ENCODE assay signal across 16 mouse cellular contexts in genomic region chr9:75234271-75234741, GRCm38 (mm10). TPM values are rescaled to one million over a fixed set of nuclear protein-coding genes. Genes with fewer than 3 reads are reported as not detected.
DNase-seq lines count a peak whose midpoint lies in the region; ATAC-seq and TF ChIP-seq lines count a peak whose summit lies in the region.
"Had no signal": no experiment of that assay in that cellular context is flagged by ENCODE, and none has a peak within 500 bp of the region (broad histone marks: within the 10 kb centered on the region; RNA-seq: fewer than 3 reads in every experiment).

No protein-coding gene starts in this region.

- 0 out of 2 replicates have a peak, but pooled peaks cover 3% of the 10 kb centered on the region for H3K4me1 ChIP-seq in kidney, postnatal 0 days (replicated peaks; ENCODE audit: insufficient read depth, low read length)
- peaks cover 5% of the 10 kb centered on the region; the same call in 1 of the 2 replicates for H3K4me1 ChIP-seq in lung, embryonic 14.5 days (ENCODE audit: insufficient read depth)
- peaks cover 5% of the 10 kb centered on the region for H3K4me1 ChIP-seq in stomach, embryonic 16.5 days (ENCODE audit: control insufficient read depth, insufficient read depth, low read length)

- no peak overlapping the region for H3K4me2 ChIP-seq in kidney, postnatal 0 days (ENCODE audit: low read length)
- H3K4me2 ChIP-seq in lung, embryonic 14.5 days = peak overlapping the region; percentile 60
- H3K4me2 ChIP-seq in stomach, embryonic 16.5 days (ENCODE audit: low read depth, low read length) = peak overlapping the region; percentile 63; the same call in 1 of the 2 replicates
- H3K4me2 ChIP-seq: heart, embryonic 12.5 days; neural tube, embryonic 13.5 days had no signal

- no peak overlapping the region for H3K9ac ChIP-seq in kidney, postnatal 0 days (ENCODE audit: low read depth, low read length)
- peak overlapping the region; percentile 38; the same call in 1 of the 2 replicates for H3K9ac ChIP-seq in lung, embryonic 14.5 days
- H3K9ac ChIP-seq in stomach, embryonic 16.5 days (ENCODE audit: low read length) = peak overlapping the region; percentile 23; the same call in 1 of the 2 replicates
- H3K9ac ChIP-seq: heart, embryonic 12.5 days; liver, embryonic 14.5 days; neural tube, embryonic 13.5 days had no signal

- no peaks in the 10 kb centered on the region for H3K36me3 ChIP-seq in kidney, postnatal 0 days (ENCODE audit: insufficient read depth, low read length)
- H3K36me3 ChIP-seq in lung, embryonic 14.5 days (ENCODE audit: insufficient read depth) = no peaks in the 10 kb centered on the region
- no peaks in the 10 kb centered on the region for H3K36me3 ChIP-seq in stomach, embryonic 16.5 days (ENCODE audit: control insufficient read depth, insufficient read depth, low read length)
- H3K36me3 ChIP-seq: G1E; heart, embryonic 12.5 days; neural tube, embryonic 13.5 days had no signal

- no peak overlapping the region for H3K27ac ChIP-seq in kidney, postnatal 0 days
- H3K27ac ChIP-seq in lung, embryonic 14.5 days (ENCODE audit: low read depth) = peak overlapping the region; percentile 88
- peak overlapping the region; percentile 90 for H3K27ac ChIP-seq in stomach, embryonic 16.5 days (ENCODE audit: low read length)
- H3K27ac ChIP-seq: liver, embryonic 14.5 days; neural tube, embryonic 13.5 days had no signal

- ATAC-seq in kidney, postnatal 0 days (replicated peaks; ENCODE audit: low FRiP score, low read depth) = peak; percentile 62; the same call in 1 of the 2 replicates
- peak; percentile 78 for ATAC-seq in lung, embryonic 14.5 days (ENCODE audit: insufficient read depth)
- ATAC-seq in stomach, embryonic 16.5 days (ENCODE audit: insufficient read depth, low FRiP score) = peak; percentile 81
- ATAC-seq: activated CD4-positive, CD25-positive, alpha-beta regulatory T cell, adult 4 months had no signal

- DNase-seq in adrenal gland, adult 2 months = peak; percentile 53
- no peak for DNase-seq in adrenal gland, postnatal 4 days (ENCODE audit: low spot score in 2 of 2)
- no peak for DNase-seq in kidney, postnatal 0 days (ENCODE audit: low spot score)
- DNase-seq in kidney, adult 9 months = no peak
- peak; percentile 54 for DNase-seq in lung, embryonic 14.5 days
- no peak for DNase-seq in spleen, adult 12 weeks (ENCODE audit: low spot score)
- no peak for DNase-seq in cerebellum, adult 11-12 months
- DNase-seq: kidney, postnatal 36 days; midbrain, embryonic 14.5 days had no signal

- H3K9me3 ChIP-seq in kidney, postnatal 0 days (replicated peaks; ENCODE audit: low read length) = no peaks in the 10 kb centered on the region
- no peaks in the 10 kb centered on the region for H3K9me3 ChIP-seq in lung, embryonic 14.5 days (ENCODE audit: low read depth, low read length)
- no peaks in the 10 kb centered on the region for H3K9me3 ChIP-seq in stomach, embryonic 16.5 days (replicated peaks; ENCODE audit: control insufficient read depth, low read length)
- H3K9me3 ChIP-seq: G1E; heart, embryonic 12.5 days; neural tube, embryonic 13.5 days had no signal

- no peaks in the 10 kb centered on the region for H3K27me3 ChIP-seq in kidney, postnatal 0 days (ENCODE audit: insufficient read depth, low read length)
- H3K27me3 ChIP-seq in lung, embryonic 14.5 days (ENCODE audit: insufficient read depth, low read length) = peaks cover 18% of the 10 kb centered on the region; the same call in 1 of the 2 replicates
- H3K27me3 ChIP-seq in stomach, embryonic 16.5 days (ENCODE audit: control insufficient read depth, insufficient read depth, low read length) = no peaks in the 10 kb centered on the region; the same call in 1 of the 2 replicates

- TF ChIP-seq CTCF in kidney, postnatal 0 days (IDR thresholded peaks at IDR 0.05; ENCODE audit: low read depth) = no peak
- no peak for TF ChIP-seq CTCF in lung, embryonic 14.5 days (IDR thresholded peaks at IDR 0.05; ENCODE audit: low read depth)

- 34% methylated on average over 7 of the region's 7 CpGs for WGBS in kidney, postnatal 0 days
- WGBS in lung, embryonic 14.5 days = 15% methylated on average over 7 of the region's 7 CpGs
- WGBS in stomach, embryonic 16.5 days = 28% methylated on average over 7 of the region's 7 CpGs

- no peak overlapping the region for H3K4me3 ChIP-seq in kidney, postnatal 0 days (replicated peaks; ENCODE audit: low read depth, low read length)
- peak overlapping the region; percentile 48; the same call in 1 of the 2 replicates for H3K4me3 ChIP-seq in lung, embryonic 14.5 days (ENCODE audit: low read depth, low read length)
- H3K4me3 ChIP-seq in stomach, embryonic 16.5 days (replicated peaks; ENCODE audit: low read length) = 0 out of 2 replicates have a peak overlapping the region, but pooled peaks have one; percentile 59
- H3K4me3 ChIP-seq: erythroblast, embryonic 14.5 days; heart, embryonic 12.5 days; neural tube, embryonic 13.5 days had no signal

RNA-seq across cellular contexts. Expression of gene Myo5c, which starts 2.5 kb away (rescaled TPM):
- 1 to 10 TPM; 2.5 to 3.7 TPM for total RNA-seq in adrenal gland, adult 2 months (2021)
- polyA plus RNA-seq in adrenal gland, adult 2 months (2012; rRNA removed) = 0.38 and 1.4 TPM in 2 replicates
- 1 to 10 TPM; 1.8 to 5.0 TPM for total RNA-seq in adrenal gland, postnatal 4 days (2021)
- 2.4 and 3.5 TPM in 2 replicates for polyA plus RNA-seq in kidney, postnatal 0 days (2015; fragmentation: Nextera tagmentation; extraction: Ambion mirVana)
- 28.9 and 29.9 TPM in 2 replicates for polyA plus RNA-seq in lung, embryonic 14.5 days (2014; fragmentation: Nextera tagmentation; extraction: Ambion mirVana)
- 17.8 and 18.6 TPM in 2 replicates for polyA plus RNA-seq in stomach, embryonic 16.5 days (2015; fragmentation: Nextera tagmentation; extraction: Ambion mirVana)
- polyA plus RNA-seq: activated CD4-positive, CD25-positive, alpha-beta regulatory T cell, adult 4 months; erythroblast, embryonic 14.5 days; G1E had no signal

Comparison
In these comparisons a context has a peak if more than half of its experiments do, and no peak if none do; other contexts are left out.
1. DNase-seq: peak in adrenal gland, adult 2 months (single experiment) and lung, embryonic 14.5 days (single experiment); none in adrenal gland, postnatal 4 days (0 of 2), kidney, postnatal 0 days (single experiment), kidney, adult 9 months (single experiment), spleen, adult 12 weeks (single experiment) and cerebellum, adult 11-12 months (single experiment).
2. Peak in every context shown above with its lines, with median percentiles within 50 percentile points of each other: ATAC-seq.